Mouse (Mus musculus): ENCODE measurements around the gene Gfpt1. TPM values are rescaled to one million over a fixed set of nuclear protein-coding genes. Genes with fewer than 3 reads are reported as not detected.
"Not testable (repeated sequence)": the region's sequence is repeated elsewhere in the genome, so short reads cannot be mapped to it uniquely, and the experiment has no call there.

The Gfpt1 gene
- total RNA-seq, 2 experiments from 2014 or later = 53.1 to 57.6 TPM

- DNase-seq (ENCODE audit: low spot score in 2 of 2) = no peak
Measured at GRCm38 (mm10) chr6:87040971-87041370, 1.7 kb upstream of the Gfpt1 start.

GRCm38 (mm10) chr6:87041431-87041830, 1.2 kb upstream of the Gfpt1 start:
- no peak for DNase-seq (ENCODE audit: low spot score in 2 of 2)

GRCm38 (mm10) chr6:87042004-87042336, 676 bp upstream of the Gfpt1 start:
- DNase-seq (ENCODE audit: low spot score in 2 of 2) = no peak

- no peak for DNase-seq (ENCODE audit: low spot score in 2 of 2)
Measured at GRCm38 (mm10) chr6:87043131-87043516, 478 bp downstream of the Gfpt1 start.

GRCm38 (mm10) chr6:87044895-87045294, 2.2 kb downstream of the Gfpt1 start:
- DNase-seq (ENCODE audit: low spot score in 2 of 2) = no peak

GRCm38 (mm10) chr6:87045507-87045906, 2.9 kb downstream of the Gfpt1 start:
- no peak for DNase-seq (ENCODE audit: low spot score in 2 of 2)

- DNase-seq (ENCODE audit: low spot score in 2 of 2) = not testable (repeated sequence)
Measured at GRCm38 (mm10) chr6:87048712-87049111, 6.1 kb downstream of the Gfpt1 start.

- DNase-seq (ENCODE audit: low spot score in 2 of 2) = peak; percentile 13 to 29
Measured at GRCm38 (mm10) chr6:87051886-87052425, 9.3 kb downstream of the Gfpt1 start.

GRCm38 (mm10) chr6:87054193-87054592, 11.5 kb downstream of the Gfpt1 start:
- no peak for DNase-seq (ENCODE audit: low spot score in 2 of 2)

- no peak for DNase-seq (ENCODE audit: low spot score in 2 of 2)
Measured at GRCm38 (mm10) chr6:87059754-87060153, 17.1 kb downstream of the Gfpt1 start.

- DNase-seq (ENCODE audit: low spot score in 2 of 2) = no peak
Measured at GRCm38 (mm10) chr6:87063586-87063985, 20.9 kb downstream of the Gfpt1 start.

GRCm38 (mm10) chr6:87068209-87068608, 25.6 kb downstream of the Gfpt1 start:
- DNase-seq (ENCODE audit: low spot score in 2 of 2) = no peak

GRCm38 (mm10) chr6:87069195-87069900, 26.7 kb downstream of the Gfpt1 start:
- no peak for DNase-seq (ENCODE audit: low spot score in 2 of 2)

- no peak for DNase-seq (ENCODE audit: low spot score in 2 of 2)
Measured at GRCm38 (mm10) chr6:87070641-87071040, 28.0 kb downstream of the Gfpt1 start.

- DNase-seq (ENCODE audit: low spot score in 2 of 2) = no peak
Measured at GRCm38 (mm10) chr6:87072759-87073158, 30.1 kb downstream of the Gfpt1 start.

- no peak for DNase-seq (ENCODE audit: low spot score in 2 of 2)
Measured at GRCm38 (mm10) chr6:87075092-87075685, 32.5 kb downstream of the Gfpt1 start.

- no peak for DNase-seq (ENCODE audit: low spot score in 2 of 2)
Measured at GRCm38 (mm10) chr6:87079457-87079856, 36.8 kb downstream of the Gfpt1 start.

GRCm38 (mm10) chr6:87085026-87085425, 42.4 kb downstream of the Gfpt1 start:
- DNase-seq (ENCODE audit: low spot score in 2 of 2) = no peak

GRCm38 (mm10) chr6:87088356-87088755, 45.7 kb downstream of the Gfpt1 start:
- DNase-seq (ENCODE audit: low spot score in 2 of 2) = no peak

- DNase-seq (ENCODE audit: low spot score in 2 of 2) = no peak
Measured at GRCm38 (mm10) chr6:87090877-87091276, 48.2 kb downstream of the Gfpt1 start.

GRCm38 (mm10) chr6:87092476-87092875, 49.8 kb downstream of the Gfpt1 start:
- no peak for DNase-seq (ENCODE audit: low spot score in 2 of 2)

GRCm38 (mm10) chr6:87093631-87094030, 51.0 kb downstream of the Gfpt1 start:
- DNase-seq (ENCODE audit: low spot score in 2 of 2) = not testable (repeated sequence)

GRCm38 (mm10) chr6:87099261-87099660, 56.6 kb downstream of the Gfpt1 start:
- DNase-seq (ENCODE audit: low spot score in 2 of 2) = no peak
